Mouse (Mus musculus): ENCODE results near the gene Zfp13.

DNA sequence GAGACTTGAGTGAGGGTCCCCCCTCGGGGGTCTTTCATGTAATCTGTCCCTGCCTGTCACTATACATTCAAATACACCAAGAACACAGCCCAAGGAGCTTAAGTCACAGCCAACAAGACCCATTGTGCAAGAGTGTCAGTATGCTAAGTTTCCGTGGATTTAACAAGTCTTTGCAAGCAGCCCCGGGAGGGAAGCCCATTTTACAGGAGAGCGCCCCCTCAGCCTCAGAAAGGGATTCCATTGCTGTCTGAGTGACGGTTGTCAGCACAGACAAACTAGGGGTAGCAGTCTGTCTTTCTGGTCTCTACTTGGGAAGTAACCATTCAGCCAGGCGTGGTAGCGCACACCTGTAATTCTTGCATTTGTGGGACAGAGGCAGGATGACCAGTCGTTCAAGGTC, 25.2 kb downstream of the Zfp13 start:
- TF ChIP-seq CTCF (IDR thresholded peaks at IDR 0.05; ENCODE audit: low read depth) = no peak
- TF ChIP-seq EP300 (optimal IDR thresholded peaks at IDR 0.05) = no peak

All from stomach, postnatal 0 days (tissue).